Mouse (Mus musculus) heart, adult 18-20 months (tissue): ENCODE results near the gene Kcmf1. TPM values are rescaled to one million over a fixed set of nuclear protein-coding genes. Genes with fewer than 3 reads are reported as not detected.
"Not testable (repeated sequence)": the region's sequence is repeated elsewhere in the genome, so short reads cannot be mapped to it uniquely, and the experiment has no call there.

Experiments used
- DNase-seq, 2 experiments: peaks; one replicate each; pipeline ENCODE4 v3.0.0; 2021 to 2022; ENCODE audit warnings: mixed read lengths in 1 of 2
- total RNA-seq, 2 experiments: library from RNA; stranded (reverse); gene quantifications; 2 replicates each; pipeline ENCODE4 v1.2.3; 2021

The Kcmf1 gene
- total RNA-seq, 2 experiments from 2014 or later, result 97.7 to 104 TPM

DNA sequence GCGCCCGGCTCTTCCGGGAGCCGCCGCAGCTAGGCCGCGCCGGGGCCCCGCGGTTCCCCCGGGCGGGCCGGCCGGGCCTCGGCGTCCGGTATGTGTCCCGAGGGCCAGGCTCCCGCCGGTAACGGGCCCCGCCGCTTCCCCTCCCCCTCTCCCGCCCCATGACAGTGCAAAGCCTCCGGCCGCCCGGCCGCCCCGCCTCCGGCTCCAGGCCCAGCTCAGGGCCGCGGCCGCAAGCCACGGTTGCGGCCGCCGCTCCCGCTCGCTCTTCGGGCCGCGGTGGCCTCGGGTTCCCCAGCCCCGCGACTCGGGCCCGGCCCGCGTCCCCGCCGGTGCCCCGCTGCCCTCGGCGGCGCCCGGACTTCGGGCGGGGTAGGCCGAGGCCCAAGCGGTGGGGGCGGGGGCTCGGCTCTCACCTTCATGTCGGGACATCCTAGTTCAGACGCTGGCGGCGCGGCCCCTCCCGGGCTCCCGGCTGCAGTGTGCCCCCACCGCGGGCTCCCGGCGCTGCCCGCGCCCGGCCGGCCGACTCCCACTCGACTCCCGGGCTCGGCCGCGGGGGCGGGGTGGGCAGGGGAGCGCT, 488 bp downstream of the Kcmf1 start:
- DNase-seq, result peak; percentile 52 to 78

- peak; percentile 64 to 74 for DNase-seq
Measured at GRCm38 (mm10) chr6:72898244-72899200, 1.3 kb downstream of the Kcmf1 start.

- DNase-seq, result peak; percentile 65 to 74
Measured at GRCm38 (mm10) chr6:72895000-72895399, 4.8 kb downstream of the Kcmf1 start.

DNA sequence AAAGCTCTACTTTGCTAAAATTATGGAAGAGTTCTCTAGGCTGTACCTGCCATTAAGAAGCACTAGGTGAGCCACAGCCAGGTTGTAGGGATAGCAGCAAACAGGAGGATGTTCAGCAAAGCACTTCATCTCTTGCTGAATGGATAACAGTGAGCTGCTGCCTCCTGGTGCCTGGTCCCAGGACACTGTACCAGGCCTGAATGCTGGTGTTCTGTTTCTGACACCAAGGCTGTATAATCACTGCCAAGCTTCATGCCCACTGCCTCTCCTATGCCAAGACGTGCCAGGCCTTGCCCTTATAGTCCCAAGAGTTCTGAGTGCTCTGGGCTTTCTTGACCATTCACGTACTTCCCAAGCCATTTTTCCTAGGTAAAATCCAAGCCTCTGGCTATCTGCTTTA, 8.5 kb downstream of the Kcmf1 start:
- peak in 1 of 2 experiments; percentile 35 for DNase-seq

- DNase-seq, result no peak
Measured at GRCm38 (mm10) chr6:72888655-72889054, 11.1 kb downstream of the Kcmf1 start.

- DNase-seq, result no peak
Measured at GRCm38 (mm10) chr6:72885268-72885667, 14.5 kb downstream of the Kcmf1 start.

- no peak for DNase-seq
Measured at GRCm38 (mm10) chr6:72884767-72885166, 15.0 kb downstream of the Kcmf1 start.

GRCm38 (mm10) chr6:72882661-72883458, 16.9 kb downstream of the Kcmf1 start:
- DNase-seq, result peak; percentile 48 to 55

- DNase-seq, result no peak
Measured at GRCm38 (mm10) chr6:72882222-72882621, 17.6 kb downstream of the Kcmf1 start.

- no peak for DNase-seq
Measured at GRCm38 (mm10) chr6:72881619-72881979, 18.2 kb downstream of the Kcmf1 start.

GRCm38 (mm10) chr6:72880913-72881618, 18.7 kb downstream of the Kcmf1 start:
- peak; percentile 44 to 57 for DNase-seq

DNA sequence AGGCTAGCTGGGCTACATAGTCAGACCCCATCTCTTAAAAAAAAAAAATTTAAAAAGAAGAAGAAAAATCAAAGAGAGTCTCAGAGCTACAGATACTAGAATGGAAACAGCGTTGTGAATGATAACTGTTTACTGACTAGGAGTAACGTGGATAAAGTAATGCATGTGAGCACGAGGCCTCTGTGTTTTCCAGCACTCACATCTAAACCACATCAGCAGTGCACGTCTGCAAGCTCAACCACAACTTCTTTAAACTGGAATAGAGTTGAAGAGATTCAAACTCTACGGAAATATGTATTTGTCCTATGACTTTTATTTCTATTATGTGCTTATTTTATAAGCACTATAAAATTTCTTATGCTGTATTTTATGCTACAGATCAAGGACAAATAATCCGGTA, 23.1 kb downstream of the Kcmf1 start:
- DNase-seq, result no peak

DNA sequence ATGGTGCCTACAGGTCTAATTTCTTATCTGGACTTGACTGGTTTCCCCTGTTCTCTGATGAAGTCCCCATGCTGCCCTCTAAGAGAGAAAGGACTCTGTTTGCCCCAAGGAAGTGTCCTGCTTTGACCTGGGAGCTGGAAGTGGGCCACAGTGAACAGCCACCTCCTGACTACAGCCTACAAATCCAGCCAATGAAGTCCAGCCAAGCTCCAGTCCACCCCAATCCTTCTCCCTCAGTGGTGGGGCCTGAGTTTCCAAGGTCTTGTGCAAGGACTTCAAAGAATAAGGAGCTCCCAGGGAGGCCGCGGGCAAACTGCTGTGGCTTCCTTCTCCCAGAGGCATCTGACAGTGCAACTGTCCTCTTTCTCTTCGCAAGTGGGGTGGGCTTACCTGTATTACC, 26.4 kb downstream of the Kcmf1 start:
- peak; percentile 80 to 82 for DNase-seq

DNA sequence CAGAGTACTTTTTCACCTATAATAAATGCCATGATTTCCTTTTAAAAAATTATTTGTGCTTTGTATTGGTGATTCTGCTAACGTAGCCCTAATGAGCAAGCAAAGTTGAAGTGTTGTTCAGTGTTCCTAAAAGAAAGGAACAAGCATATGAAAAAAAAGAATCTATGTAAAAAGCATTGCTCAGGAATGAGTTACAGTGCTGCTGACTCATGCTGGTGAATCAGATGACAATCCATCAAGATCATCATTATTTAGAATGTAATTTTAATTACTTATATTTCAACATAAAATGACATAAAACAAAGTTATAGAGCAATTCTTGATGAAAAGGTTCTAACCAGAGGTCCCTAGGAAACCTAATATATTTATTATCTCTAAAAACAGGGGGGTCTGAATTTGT, 27.5 kb downstream of the Kcmf1 start:
- no peak for DNase-seq

GRCm38 (mm10) chr6:72869601-72870000, 30.2 kb downstream of the Kcmf1 start:
- no peak for DNase-seq

GRCm38 (mm10) chr6:72868688-72869087, 31.1 kb downstream of the Kcmf1 start:
- DNase-seq, result peak in 1 of 2 experiments; percentile 43

DNA sequence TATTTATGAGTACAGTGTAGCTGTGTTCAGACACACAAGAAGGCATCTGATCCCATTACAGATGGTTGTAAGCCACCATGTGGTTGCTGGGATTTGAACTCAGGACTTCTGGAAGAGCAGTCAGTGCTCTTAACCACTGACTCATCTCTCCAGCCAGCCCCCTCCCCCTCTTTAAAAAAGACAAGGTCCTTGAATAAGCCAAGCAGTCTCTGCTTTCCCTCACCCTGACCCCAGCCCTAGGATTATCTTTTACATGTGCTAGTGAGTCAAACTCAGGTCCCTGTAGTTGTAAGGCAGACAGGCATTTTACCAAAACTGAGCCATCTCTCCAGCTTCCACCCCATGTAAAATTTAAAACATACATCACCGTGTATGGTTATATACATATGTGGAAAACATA, 32.0 kb downstream of the Kcmf1 start:
- DNase-seq, result no peak

DNA sequence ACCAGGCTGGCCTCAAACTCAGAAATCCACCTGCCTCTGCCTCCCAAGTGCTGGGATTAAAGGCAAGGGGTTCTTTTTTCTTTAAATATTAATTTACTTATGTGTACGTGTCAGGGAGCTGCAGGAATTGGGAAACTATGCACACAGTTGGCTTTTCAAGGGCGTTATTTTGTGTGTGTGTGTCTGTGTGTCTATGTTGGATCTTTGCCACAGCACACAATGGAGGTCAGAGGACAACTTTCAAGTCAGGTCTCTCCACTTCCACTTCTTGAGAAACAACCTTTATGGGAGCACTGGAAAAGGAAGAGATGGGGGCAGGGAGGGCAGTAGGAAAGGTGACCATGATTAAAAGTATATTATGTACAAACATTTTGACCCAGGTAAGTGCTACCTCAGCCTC, 33.5 kb downstream of the Kcmf1 start:
- no peak for DNase-seq

DNA sequence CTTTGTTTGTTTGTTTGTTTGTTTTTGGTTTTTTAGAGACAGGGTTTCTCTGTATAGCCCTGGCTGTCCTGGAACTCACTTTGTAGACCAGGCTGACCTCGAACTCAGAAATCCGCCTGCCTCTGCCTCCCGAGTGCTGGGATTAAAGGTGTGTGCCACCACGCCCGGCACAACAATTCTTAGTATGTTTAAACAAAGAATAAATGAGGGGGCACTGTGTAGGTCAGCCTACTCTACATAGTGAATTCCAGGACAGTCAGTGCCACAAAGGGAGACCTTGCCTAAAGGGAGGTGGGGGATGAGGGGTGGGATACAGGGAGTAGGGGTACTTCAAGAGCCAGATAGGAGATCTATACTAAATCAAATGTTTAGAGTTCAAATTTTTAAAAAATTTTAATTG, 37.1 kb downstream of the Kcmf1 start:
- DNase-seq, result not testable (repeated sequence)

GRCm38 (mm10) chr6:72854256-72854655, 45.5 kb downstream of the Kcmf1 start:
- DNase-seq, result no peak

GRCm38 (mm10) chr6:72852180-72852579, 47.6 kb downstream of the Kcmf1 start:
- DNase-seq, result no peak

DNA sequence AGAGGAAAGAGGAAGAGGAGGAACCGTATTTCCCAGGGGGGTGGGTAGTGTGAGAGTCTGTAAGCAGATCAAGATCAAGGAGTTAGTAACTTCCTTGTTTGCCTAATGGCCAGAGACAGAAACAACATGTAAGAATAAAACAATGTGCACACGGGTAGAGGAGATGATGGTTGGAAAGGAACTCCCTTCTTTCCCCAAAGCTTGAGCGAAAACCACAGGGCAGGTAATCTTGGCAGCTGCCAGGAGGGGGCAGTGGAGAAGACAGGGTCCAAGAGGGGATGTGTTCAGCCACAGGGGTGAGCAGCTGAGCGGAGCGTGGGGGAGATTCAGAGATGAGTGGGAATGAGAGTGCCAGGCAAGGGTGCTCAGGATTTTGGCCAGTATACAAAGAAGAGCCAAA, 48.1 kb downstream of the Kcmf1 start:
- peak in 1 of 2 experiments; percentile 51 for DNase-seq
